Mouse (Mus musculus) MEL (cell line): ENCODE measurements at regions not wholly inside any gene's neighbourhood (a gene's known extent, or its start where the extent isn't known, plus 50 kb on each side); places are given as distances from the start of the nearest gene placed in this dataset.

Experiments used
- DNase-seq: peaks from one replicate; pipeline ENCODE4 v3.0.0; 2011; ENCODE audit warnings: low read depth, low spot score
- H3K27ac ChIP-seq: 2 replicates; pipeline ENCODE4 v1.5.1; 2012; ENCODE audit warnings: low read depth, mild to moderate bottlenecking, control low read depth, low read length, moderate library complexity; ENCODE audit not compliant: control insufficient read depth
- H3K27me3 ChIP-seq, 2 experiments: fragments of 150-350 bp in 1 of 2; sonication (generic) in 1 of 2; 2 replicates each; pipeline ENCODE4 v1.6.1; 2012; ENCODE audit warnings: low read length in 2 of 2, mild to moderate bottlenecking in 2 of 2, improper control_type of control experiment in 1 of 2, moderate library complexity in 1 of 2; ENCODE audit not compliant: insufficient read depth in 2 of 2, control insufficient read depth in 1 of 2
- H3K36me3 ChIP-seq, 2 experiments: 2 replicates each; pipeline ENCODE4 v1.6.1; 2012 to 2014; ENCODE audit warnings: low read length in 2 of 2, improper control_type of control experiment in 1 of 2, inconsistent platforms in 1 of 2, mild to moderate bottlenecking in 1 of 2; ENCODE audit not compliant: insufficient read depth in 2 of 2, control insufficient read depth in 1 of 2
- H3K4me1 ChIP-seq, 2 experiments: fragments of 150-350 bp in 1 of 2; sonication (generic) in 1 of 2; 2 replicates each; pipeline ENCODE4 v1.6.1; 2012; ENCODE audit warnings: low read length in 2 of 2, improper control_type of control experiment in 1 of 2, mild to moderate bottlenecking in 1 of 2; ENCODE audit not compliant: insufficient read depth in 2 of 2, control insufficient read depth in 1 of 2
- H3K4me3 ChIP-seq, 2 experiments: fragments of 150-350 bp in 1 of 2; sonication (generic) in 1 of 2; 2 replicates each; pipeline ENCODE4 v1.5.1; 2012; ENCODE audit warnings: low read depth in 2 of 2, low read length in 2 of 2, mild to moderate bottlenecking in 2 of 2, moderate library complexity in 2 of 2, control low read depth in 1 of 2, improper control_type of control experiment in 1 of 2; ENCODE audit not compliant: control insufficient read depth in 1 of 2, insufficient read depth in 1 of 2
- H3K79me2 ChIP-seq: 2 replicates; pipeline ENCODE4 v1.6.1; 2012; ENCODE audit warnings: mild to moderate bottlenecking, low read length, moderate library complexity; ENCODE audit not compliant: control insufficient read depth, poor library complexity, insufficient read depth
- H3K9ac ChIP-seq: 2 replicates; pipeline ENCODE4 v1.6.1; 2012; ENCODE audit warnings: low read depth, mild to moderate bottlenecking, control low read depth, low read length, moderate library complexity; ENCODE audit not compliant: control insufficient read depth, poor library complexity, severe bottlenecking
- H3K9me3 ChIP-seq: fragments of 150-350 bp; sonication (generic); replicated peaks from 2 replicates; pipeline ENCODE4 v1.6.1; 2012; ENCODE audit warnings: mild to moderate bottlenecking, low read length, improper control_type of control experiment, moderate library complexity; ENCODE audit not compliant: insufficient read depth
- CHD1 ChIP-seq: IDR thresholded peaks from 2 replicates; pipeline ENCODE4 v1.6.1; 2012; ENCODE audit warnings: low read depth, mild to moderate bottlenecking, inconsistent platforms, low read length, improper control_type of control experiment
- CHD2 ChIP-seq: IDR thresholded peaks from 2 replicates; pipeline ENCODE4 v1.6.1; 2011; ENCODE audit warnings: low read length, improper control_type of control experiment
- E2F4 ChIP-seq: IDR thresholded peaks from 2 replicates; pipeline ENCODE4 v1.6.1; 2011; ENCODE audit warnings: low read depth, low read length, improper control_type of control experiment, borderline replicate concordance
- ELF1 ChIP-seq: IDR thresholded peaks from 2 replicates; pipeline ENCODE4 v1.6.1; 2014; ENCODE audit warnings: low read depth, mild to moderate bottlenecking, inconsistent platforms, low read length, improper control_type of control experiment, moderate library complexity
- ETS1 ChIP-seq: IDR thresholded peaks from 2 replicates; pipeline ENCODE4 v1.6.1; 2012; ENCODE audit warnings: low read depth, mild to moderate bottlenecking, inconsistent platforms, low read length, improper control_type of control experiment, moderate library complexity
- GATA1 ChIP-seq: IDR thresholded peaks from 2 replicates; pipeline ENCODE4 v1.6.1; 2011; ENCODE audit warnings: low read depth, low read length, improper control_type of control experiment
- HCFC1 ChIP-seq: IDR thresholded peaks from 2 replicates; pipeline ENCODE4 v1.6.1; 2012; ENCODE audit warnings: low read depth, mild to moderate bottlenecking, inconsistent platforms, low read length, improper control_type of control experiment, moderate library complexity
- MAFK ChIP-seq: IDR thresholded peaks from 2 replicates; pipeline ENCODE4 v1.6.1; 2011; ENCODE audit warnings: low read depth, mild to moderate bottlenecking, low read length, improper control_type of control experiment, borderline replicate concordance
- MAX ChIP-seq: IDR thresholded peaks from 2 replicates; pipeline ENCODE4 v1.6.1; 2011; ENCODE audit warnings: low read length, improper control_type of control experiment
- MXI1 ChIP-seq: IDR thresholded peaks from 2 replicates; pipeline ENCODE4 v1.6.1; 2011; ENCODE audit warnings: mild to moderate bottlenecking, low read depth, low read length, improper control_type of control experiment
- MYB ChIP-seq: IDR thresholded peaks from 2 replicates; pipeline ENCODE4 v1.6.1; 2011; ENCODE audit warnings: mild to moderate bottlenecking, low read depth, low read length, improper control_type of control experiment
- MYC ChIP-seq: IDR thresholded peaks from 2 replicates; pipeline ENCODE4 v1.6.1; 2011; ENCODE audit warnings: low read depth, mild to moderate bottlenecking, low read length, improper control_type of control experiment, moderate library complexity
- NELFE ChIP-seq: IDR thresholded peaks from 2 replicates; pipeline ENCODE4 v1.6.1; 2011; ENCODE audit warnings: low read depth, low read length, improper control_type of control experiment
- NRF1 ChIP-seq: IDR thresholded peaks from 2 replicates; pipeline ENCODE4 v1.6.1; 2014; ENCODE audit warnings: low read depth, mild to moderate bottlenecking, inconsistent platforms, low read length, improper control_type of control experiment, moderate library complexity; ENCODE audit not compliant: poor library complexity, insufficient read depth, severe bottlenecking
- POLR2AphosphoS2 ChIP-seq: IDR thresholded peaks from 2 replicates; pipeline ENCODE4 v1.6.1; 2011; ENCODE audit warnings: low read length, improper control_type of control experiment
- POLR2AphosphoS5 ChIP-seq: IDR thresholded peaks from 2 replicates; pipeline ENCODE4 v1.6.1; 2012; ENCODE audit warnings: low read depth, borderline replicate concordance, mild to moderate bottlenecking, inconsistent platforms, low read length, moderate library complexity, mixed read lengths
- RCOR1 ChIP-seq: IDR thresholded peaks from 2 replicates; pipeline ENCODE4 v1.6.1; 2012; ENCODE audit warnings: low read depth, mild to moderate bottlenecking, inconsistent platforms, low read length, improper control_type of control experiment
- TBP ChIP-seq: IDR thresholded peaks from 2 replicates; pipeline ENCODE4 v1.8.0; 2011; ENCODE audit warnings: low read depth, low read length, improper control_type of control experiment
- TCF12 ChIP-seq: IDR thresholded peaks from 2 replicates; pipeline ENCODE4 v1.6.1; 2014; ENCODE audit warnings: low read depth, mild to moderate bottlenecking, inconsistent platforms, low read length, improper control_type of control experiment, moderate library complexity
- USF1 ChIP-seq: IDR thresholded peaks from 2 replicates; pipeline ENCODE4 v1.6.1; 2014; ENCODE audit warnings: low read depth, mild to moderate bottlenecking, inconsistent platforms, low read length, improper control_type of control experiment, moderate library complexity
- USF2 ChIP-seq, 2 experiments: IDR thresholded peaks; 2 replicates each; pipeline ENCODE4 v1.6.1; 2011 to 2012; ENCODE audit warnings: improper control_type of control experiment in 2 of 2, low read length in 2 of 2, borderline replicate concordance in 1 of 2, inconsistent platforms in 1 of 2, low read depth in 1 of 2, mild to moderate bottlenecking in 1 of 2; ENCODE audit not compliant: insufficient read depth in 1 of 2
- ZC3H11A ChIP-seq: IDR thresholded peaks from 2 replicates; pipeline ENCODE4 v1.6.1; 2012; ENCODE audit warnings: low read depth, mild to moderate bottlenecking, inconsistent platforms, low read length, improper control_type of control experiment
- ZKSCAN1 ChIP-seq: IDR thresholded peaks from 2 replicates; pipeline ENCODE4 v1.6.1; 2012; ENCODE audit warnings: low read depth, mild to moderate bottlenecking, inconsistent platforms, low read length, improper control_type of control experiment, moderate library complexity
- ZMIZ1 ChIP-seq: IDR thresholded peaks from 2 replicates; pipeline ENCODE4 v1.6.1; 2012; ENCODE audit warnings: low read depth, mild to moderate bottlenecking, inconsistent platforms, low read length, improper control_type of control experiment, moderate library complexity
- ZNF384 ChIP-seq: IDR thresholded peaks from 2 replicates; pipeline ENCODE4 v1.6.1; 2012; ENCODE audit warnings: low read depth, mild to moderate bottlenecking, inconsistent platforms, low read length, improper control_type of control experiment

- Histone ChIP-seq H3K79me2 (no peaks in the 10 kb centered on the region), H3K9ac (no peak overlapping the region), H3K27ac (no peak overlapping the region), H3K9me3 (no peaks in the 10 kb centered on the region), H3K4me1 (no peaks in the 10 kb centered on the region), H3K27me3 (no peaks in the 10 kb centered on the region), H3K4me3 (no peak overlapping the region), H3K36me3 (no peaks in the 10 kb centered on the region)
- DNase-seq, result no peak
- no peak for TF ChIP-seq MAX
- no peak for TF ChIP-seq ETS1
- TF ChIP-seq E2F4, result no peak
- TF ChIP-seq ELF1, result no peak
- TF ChIP-seq ZMIZ1, result no peak
- TF ChIP-seq ZC3H11A, result no peak
- TF ChIP-seq MXI1, result no peak
- TF ChIP-seq POLR2AphosphoS2, result no peak
- TF ChIP-seq USF2 (IDR thresholded peaks at IDR 0.05; ENCODE audit: borderline replicate concordance in 1 of 2, insufficient read depth in 1 of 2, low read depth in 1 of 2, low read length in 2 of 2), result no peak
- no peak for TF ChIP-seq MAFK
- TF ChIP-seq MYC, result no peak
- no peak for TF ChIP-seq NELFE
- TF ChIP-seq ZKSCAN1, result no peak
- TF ChIP-seq TCF12, result no peak
- no peak for TF ChIP-seq USF1
- no peak for TF ChIP-seq HCFC1
- no peak for TF ChIP-seq POLR2AphosphoS5
- TF ChIP-seq CHD1, result no peak
These were observed 162.4 kb upstream of the Lef1 start for GRCm38 (mm10) chr3:130947880-130948279.

DNA sequence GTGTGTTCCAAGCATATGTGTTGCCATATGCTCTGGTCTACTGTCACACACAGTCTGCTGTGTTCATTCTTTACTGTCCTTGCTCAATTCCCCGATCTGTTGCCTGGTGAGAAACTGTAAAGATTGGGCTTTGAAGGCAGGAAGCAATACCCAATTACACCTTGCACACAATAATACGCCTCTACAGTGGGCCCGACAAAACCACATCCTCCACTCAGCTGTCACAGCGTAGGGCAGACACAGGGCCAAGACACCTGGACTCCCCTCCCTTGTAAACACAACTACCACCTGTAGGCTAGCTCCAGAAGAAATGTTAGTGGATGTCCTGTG, 163.0 kb upstream of the Lef1 start:
- Histone ChIP-seq H3K27ac (no peak overlapping the region), H3K9me3 (no peaks in the 10 kb centered on the region), H3K9ac (no peak overlapping the region), H3K4me3 (no peak overlapping the region), H3K4me1 (no peaks in the 10 kb centered on the region), H3K27me3 (no peaks in the 10 kb centered on the region), H3K79me2 (no peaks in the 10 kb centered on the region), H3K36me3 (no peaks in the 10 kb centered on the region)
- TF ChIP-seq RCOR1 (no peak), MYB (no peak), TCF12 (no peak), ZMIZ1 (no peak), ZNF384 (no peak), NRF1 (no peak), MAX (no peak), GATA1 (no peak), USF2 (IDR thresholded peaks at IDR 0.05; ENCODE audit: borderline replicate concordance in 1 of 2, insufficient read depth in 1 of 2, low read depth in 1 of 2, low read length in 2 of 2) (no peak), MYC (no peak), TBP (no peak), CHD2 (no peak), ELF1 (no peak)
- no peak for DNase-seq
